Mouse (Mus musculus) hindbrain, embryonic 15.5 days (tissue): ENCODE measurements around the gene Gpr146. TPM values are rescaled to one million over a fixed set of nuclear protein-coding genes. Genes with fewer than 3 reads are reported as not detected.
A peak's percentile ranks its signal among the peaks of the same experiment; 100 is the strongest.

Experiments
- ATAC-seq: fragments of 200-750 bp; cut with Nextera tagmentation; 2 replicates; pipeline ENCODE4 v1.8.0; 2017; ENCODE audit warnings: low read depth, moderate number of reproducible peaks, moderate TSS enrichment; ENCODE audit not compliant: low FRiP score
- H3K27ac ChIP-seq: fragments of 300-500 bp; sonication (generic); replicated peaks from 2 replicates; pipeline ENCODE4 v1.5.1; 2015; ENCODE audit warnings: mild to moderate bottlenecking, inconsistent platforms
- H3K27me3 ChIP-seq: fragments of 300-500 bp; sonication (generic); 2 replicates; pipeline ENCODE4 v1.6.1; 2015; ENCODE audit warnings: control low read depth, inconsistent platforms
- H3K36me3 ChIP-seq: fragments of 300-500 bp; sonication (generic); 2 replicates; pipeline ENCODE4 v1.6.1; 2015; ENCODE audit warnings: control low read depth, inconsistent platforms
- H3K4me1 ChIP-seq: fragments of 300-500 bp; sonication (generic); replicated peaks from 2 replicates; pipeline ENCODE4 v1.6.1; 2015; ENCODE audit warnings: control low read depth, inconsistent platforms
- H3K4me2 ChIP-seq: fragments of 300-500 bp; sonication (generic); 2 replicates; pipeline ENCODE4 v1.6.1; 2015; ENCODE audit warnings: moderate library complexity, mild to moderate bottlenecking, inconsistent platforms
- H3K4me3 ChIP-seq: fragments of 300-500 bp; sonication (generic); 2 replicates; pipeline ENCODE4 v1.5.1; 2015; ENCODE audit warnings: mild to moderate bottlenecking, inconsistent platforms
- H3K9ac ChIP-seq: fragments of 300-500 bp; sonication (generic); 2 replicates; pipeline ENCODE4 v1.6.1; 2015; ENCODE audit warnings: inconsistent platforms
- H3K9me3 ChIP-seq: fragments of 300-500 bp; sonication (generic); 2 replicates; pipeline ENCODE4 v1.6.1; 2016; ENCODE audit warnings: control low read depth, inconsistent platforms
- WGBS: fragments of 180-500 bp; shearing (Covaris S2); methylation state at CpG from one replicate; pipeline ENCODE4 v1.1.7; 2015; 5-methylcytosine and 5-hydroxymethylcytosine counted together
- polyA plus RNA-seq: library from polyadenylated mRNA; unstranded; fragments of >200 nt; fragmentation: Nextera tagmentation; extraction: Ambion mirVana; gene quantifications from 2 replicates; pipeline ENCODE4 v1.2.1, GENCODE M21; 2015

Gpr146 gene
- polyA plus RNA-seq, 1 experiment from 2014 or later, result 2.9 TPM

- H3K4me2 ChIP-seq, result no peak overlapping the region
- no peaks in the 10 kb centered on the region for H3K9me3 ChIP-seq
- no peaks in the 10 kb centered on the region for H3K27me3 ChIP-seq
- H3K9ac ChIP-seq, result no peak overlapping the region
- peaks cover 53% of the 10 kb centered on the region for H3K4me1 ChIP-seq
- no peak overlapping the region for H3K4me3 ChIP-seq
- ATAC-seq, result no peak
- no peaks in the 10 kb centered on the region for H3K36me3 ChIP-seq
- 93% methylated on average over 9 of the region's 9 CpGs for WGBS
- no peak overlapping the region for H3K27ac ChIP-seq
These were observed 49.5 kb downstream of the Gpr146 start for GRCm38 (mm10) chr5:139427001-139427400.

- peaks cover 50% of the 10 kb centered on the region for H3K4me1 ChIP-seq
- no peaks in the 10 kb centered on the region for H3K27me3 ChIP-seq
- 71% methylated on average over 9 of the region's 9 CpGs for WGBS
- H3K36me3 ChIP-seq, result no peaks in the 10 kb centered on the region
- no peak overlapping the region for H3K27ac ChIP-seq
- H3K9ac ChIP-seq, result no peak overlapping the region
- no peak for ATAC-seq
- no peak overlapping the region for H3K4me3 ChIP-seq
- no peaks in the 10 kb centered on the region for H3K9me3 ChIP-seq
- no peak overlapping the region for H3K4me2 ChIP-seq
These were observed 50.5 kb downstream of the Gpr146 start for GRCm38 (mm10) chr5:139427989-139428388.

GRCm38 (mm10) chr5:139429818-139430341 is 52.4 kb downstream of the Gpr146 start:
- no peaks in the 10 kb centered on the region for H3K27me3 ChIP-seq
- no peak overlapping the region for H3K9ac ChIP-seq
- no peaks in the 10 kb centered on the region for H3K36me3 ChIP-seq
- ATAC-seq, result peak; percentile 12; the same call in 1 of the 2 replicates
- no peaks in the 10 kb centered on the region for H3K9me3 ChIP-seq
- no peak overlapping the region; the same call in 1 of the 2 replicates for H3K4me2 ChIP-seq
- H3K4me3 ChIP-seq, result no peak overlapping the region
- H3K4me1 ChIP-seq, result peaks cover 58% of the 10 kb centered on the region
- WGBS, result 24% methylated on average over 12 of the region's 12 CpGs
- peak overlapping the region; percentile 66 for H3K27ac ChIP-seq

- peaks cover 70% of the 10 kb centered on the region for H3K4me1 ChIP-seq
- H3K27ac ChIP-seq, result peak overlapping the region; percentile 46
These were observed 54.8 kb downstream of the Gpr146 start for GRCm38 (mm10) chr5:139432333-139432732.

GRCm38 (mm10) chr5:139432747-139433508 is 55.4 kb downstream of the Gpr146 start:
- Histone ChIP-seq H3K4me2 (no peak overlapping the region), H3K9me3 (no peaks in the 10 kb centered on the region)

More at GRCm38 (mm10) chr5:139432333-139432732, 54.8 kb downstream of the Gpr146 start:
- H3K4me2 ChIP-seq, result no peak overlapping the region
- WGBS, result 64% methylated on average over 6 of the region's 6 CpGs
- H3K4me3 ChIP-seq, result no peak overlapping the region
- no peaks in the 10 kb centered on the region for H3K36me3 ChIP-seq
- no peaks in the 10 kb centered on the region for H3K27me3 ChIP-seq
- no peak overlapping the region for H3K9ac ChIP-seq
- no peaks in the 10 kb centered on the region for H3K9me3 ChIP-seq
- no peak for ATAC-seq

GRCm38 (mm10) chr5:139433842-139434568 is 56.5 kb downstream of the Gpr146 start:
- H3K9ac ChIP-seq, result no peak overlapping the region
- H3K9me3 ChIP-seq, result no peaks in the 10 kb centered on the region
- peaks cover 66% of the 10 kb centered on the region for H3K4me1 ChIP-seq
- no peak overlapping the region for H3K4me3 ChIP-seq
- WGBS, result 78% methylated on average over 9 of the region's 9 CpGs
- no peaks in the 10 kb centered on the region for H3K27me3 ChIP-seq
- H3K4me2 ChIP-seq, result no peak overlapping the region
- no peak; the same call in 1 of the 2 replicates for ATAC-seq
- no peaks in the 10 kb centered on the region for H3K36me3 ChIP-seq
- H3K27ac ChIP-seq, result no peak overlapping the region

More at GRCm38 (mm10) chr5:139432747-139433508, 55.4 kb downstream of the Gpr146 start:
- Histone ChIP-seq H3K9ac (no peak overlapping the region), H3K4me1 (peaks cover 67% of the 10 kb centered on the region), H3K4me3 (no peak overlapping the region), H3K36me3 (no peaks in the 10 kb centered on the region), H3K27ac (peak overlapping the region; percentile 46), H3K27me3 (no peaks in the 10 kb centered on the region)
- no peak for ATAC-seq
- WGBS, result 72% methylated on average over 7 of the region's 7 CpGs

- Histone ChIP-seq H3K4me3 (no peak overlapping the region), H3K36me3 (no peaks in the 10 kb centered on the region), H3K9me3 (no peaks in the 10 kb centered on the region), H3K4me1 (peaks cover 56% of the 10 kb centered on the region), H3K27me3 (no peaks in the 10 kb centered on the region), H3K9ac (no peak overlapping the region), H3K27ac (peak overlapping the region; percentile 68), H3K4me2 (no peak overlapping the region; the same call in 1 of the 2 replicates)
- WGBS, result 15% methylated on average over 8 of the region's 8 CpGs
- peak; percentile 61 for ATAC-seq
These were observed 57.4 kb downstream of the Gpr146 start for GRCm38 (mm10) chr5:139434940-139435339.

- no peak overlapping the region for H3K27ac ChIP-seq
- 87% methylated on average over 4 of the region's 4 CpGs for WGBS
- peaks cover 48% of the 10 kb centered on the region for H3K4me1 ChIP-seq
- H3K4me2 ChIP-seq, result no peak overlapping the region
- no peaks in the 10 kb centered on the region for H3K27me3 ChIP-seq
- no peak for ATAC-seq
- H3K9me3 ChIP-seq, result no peaks in the 10 kb centered on the region
- no peaks in the 10 kb centered on the region for H3K36me3 ChIP-seq
- H3K9ac ChIP-seq, result no peak overlapping the region
- H3K4me3 ChIP-seq, result no peak overlapping the region
These were observed 60.3 kb downstream of the Gpr146 start for GRCm38 (mm10) chr5:139437769-139438168.

- Histone ChIP-seq H3K9me3 (no peaks in the 10 kb centered on the region), H3K9ac (no peak overlapping the region), H3K27me3 (no peaks in the 10 kb centered on the region), H3K27ac (no peak overlapping the region), H3K4me2 (no peak overlapping the region), H3K36me3 (no peaks in the 10 kb centered on the region), H3K4me3 (no peak overlapping the region), H3K4me1 (peaks cover 48% of the 10 kb centered on the region)
- no peak for ATAC-seq
- WGBS, result 54% methylated on average over 12 of the region's 12 CpGs
These were observed 60.9 kb downstream of the Gpr146 start for GRCm38 (mm10) chr5:139438440-139438839.

GRCm38 (mm10) chr5:139440451-139440850 is 63.0 kb downstream of the Gpr146 start:
- 74% methylated on average over 5 of the region's 5 CpGs for WGBS
- Histone ChIP-seq H3K4me3 (no peak overlapping the region), H3K9me3 (no peaks in the 10 kb centered on the region), H3K4me1 (peaks cover 32% of the 10 kb centered on the region), H3K36me3 (no peaks in the 10 kb centered on the region), H3K4me2 (no peak overlapping the region), H3K9ac (no peak overlapping the region), H3K27me3 (no peaks in the 10 kb centered on the region), H3K27ac (no peak overlapping the region)
- no peak for ATAC-seq

- Histone ChIP-seq H3K9ac (no peak overlapping the region), H3K27me3 (no peaks in the 10 kb centered on the region), H3K4me2 (no peak overlapping the region), H3K4me3 (no peak overlapping the region), H3K4me1 (peaks cover 27% of the 10 kb centered on the region), H3K9me3 (no peaks in the 10 kb centered on the region), H3K27ac (peak overlapping the region; percentile 7; the same call in 1 of the 2 replicates), H3K36me3 (no peaks in the 10 kb centered on the region)
- no peak for ATAC-seq
- 97% methylated on average over 11 of the region's 11 CpGs for WGBS
These were observed 63.6 kb downstream of the Gpr146 start for GRCm38 (mm10) chr5:139440926-139441725.
